Mouse (Mus musculus): ENCODE measurements around the gene Iqch.

DNA sequence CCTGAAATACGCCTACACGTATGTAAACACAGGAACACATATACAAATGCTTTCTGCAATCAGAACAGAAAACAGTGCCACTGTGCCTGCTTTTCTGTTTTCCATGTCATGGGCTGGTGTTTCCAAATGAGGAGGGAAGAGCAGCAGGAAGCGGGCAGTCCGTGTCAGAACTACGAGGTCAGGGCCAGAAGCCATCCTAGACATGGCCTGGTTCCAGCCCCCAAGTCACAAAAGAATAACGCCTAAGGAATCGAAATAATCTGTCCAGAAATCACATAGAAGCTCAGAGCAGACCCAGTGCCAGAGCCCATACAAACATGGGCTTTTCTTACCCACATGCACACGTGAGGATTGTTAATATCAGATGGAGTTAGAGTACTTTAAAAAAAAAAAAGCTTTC is 45.4 kb downstream of the Iqch start:
- TF ChIP-seq CTCF (conservative IDR thresholded peaks at IDR 0.05; ENCODE audit: insufficient read depth, insufficient read length, low read depth, low read length) (no peak), POLR2A (IDR thresholded peaks at IDR 0.05; ENCODE audit: low read depth, low read length) (no peak)

All from kidney, adult 2 months (tissue).